Mouse (Mus musculus) kidney, postnatal 25 days (tissue): ENCODE measurements around the gene C5ar2.

ENCODE experiments used
- DNase-seq, 2 experiments: peaks; one replicate each; pipeline ENCODE4 v3.0.0; 2021; ENCODE audit warnings: mixed read lengths in 2 of 2

C5ar2 gene

GRCm38 (mm10) chr7:16196616-16197015 is 47.3 kb downstream of the C5ar2 start:
- DNase-seq = no peak

GRCm38 (mm10) chr7:16193702-16194101 is 50.3 kb downstream of the C5ar2 start:
- no peak for DNase-seq

DNA sequence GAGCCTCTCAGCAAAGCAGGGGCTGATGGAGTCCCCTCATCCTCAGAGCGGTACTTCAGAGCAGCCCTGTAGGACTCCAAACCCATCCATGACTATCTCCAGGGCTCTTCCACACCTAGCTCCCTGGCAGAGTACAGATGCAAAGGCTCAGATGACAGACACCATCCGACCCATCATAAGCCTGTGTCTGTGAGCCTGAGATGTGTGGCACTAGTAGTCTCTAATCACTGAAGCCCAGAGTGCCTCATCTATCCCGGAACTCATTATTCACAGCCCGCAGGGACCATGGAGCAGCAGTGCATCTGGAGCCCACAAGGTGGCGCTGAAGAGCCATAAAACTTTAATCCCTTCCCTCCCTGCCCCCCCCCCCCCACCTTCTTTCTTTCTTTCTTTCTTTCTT is 51.6 kb downstream of the C5ar2 start:
- DNase-seq = peak; percentile 73 to 84

GRCm38 (mm10) chr7:16187494-16187893 is 56.5 kb downstream of the C5ar2 start:
- DNase-seq = no peak
